Mouse (Mus musculus) myocyte (in vitro differentiated cells): ENCODE results near the gene Dgkg.

Experiments used
- CEBPB ChIP-seq: IDR thresholded peaks from 2 replicates; pipeline ENCODE4 v1.6.1; 2011; ENCODE audit warnings: mild to moderate bottlenecking, moderate library complexity; ENCODE audit not compliant: poor library complexity, insufficient read depth, severe bottlenecking
- E2F4 ChIP-seq: IDR thresholded peaks from one replicate; pipeline ENCODE4 v1.6.1; 2011; ENCODE audit warnings: mild to moderate bottlenecking, control low read depth, moderate library complexity; ENCODE audit not compliant: insufficient read depth
- MAX ChIP-seq: IDR thresholded peaks from one replicate; pipeline ENCODE4 v1.6.1; 2011; ENCODE audit warnings: low read depth, mild to moderate bottlenecking, control low read depth
- MYOD1 ChIP-seq, 3 experiments: IDR thresholded peaks; one replicate each; pipeline ENCODE4 v1.6.1; 2011; ENCODE audit warnings: control low read depth in 2 of 3, low read depth in 2 of 3, mild to moderate bottlenecking in 2 of 3, moderate library complexity in 1 of 3; ENCODE audit not compliant: insufficient read length in 2 of 3, control insufficient read depth in 1 of 3
- MYOG ChIP-seq, 3 experiments: IDR thresholded peaks; one replicate each; pipeline ENCODE4 v1.6.1; 2011; ENCODE audit warnings: control low read depth in 2 of 3, low read depth in 2 of 3, mild to moderate bottlenecking in 2 of 3; ENCODE audit not compliant: insufficient read length in 2 of 3, control insufficient read depth in 1 of 3, insufficient read depth in 1 of 3
- POLR2A ChIP-seq: IDR thresholded peaks from one replicate; pipeline ENCODE4 v1.6.1; 2011; ENCODE audit warnings: low read depth, mild to moderate bottlenecking, control low read depth, moderate library complexity; ENCODE audit not compliant: insufficient read length
- POLR2AphosphoS2 ChIP-seq: IDR thresholded peaks from one replicate; pipeline ENCODE4 v1.6.1; 2011; ENCODE audit warnings: low read depth, control low read depth; ENCODE audit not compliant: insufficient read length
- SRF ChIP-seq: IDR thresholded peaks from one replicate; pipeline ENCODE4 v1.6.1; 2011; ENCODE audit warnings: low read depth; ENCODE audit not compliant: control insufficient read depth, insufficient read length
- TCF12 ChIP-seq: IDR thresholded peaks from one replicate; pipeline ENCODE4 v1.6.1; 2011; ENCODE audit warnings: mild to moderate bottlenecking, control low read depth; ENCODE audit not compliant: poor library complexity, insufficient read depth, severe bottlenecking
- TCF3 ChIP-seq: IDR thresholded peaks from one replicate; pipeline ENCODE4 v1.6.1; 2011; ENCODE audit warnings: low read depth, control low read depth; ENCODE audit not compliant: insufficient read length
- USF1 ChIP-seq: IDR thresholded peaks from one replicate; pipeline ENCODE4 v1.6.1; 2011; ENCODE audit warnings: low read depth, mild to moderate bottlenecking, control low read depth, moderate library complexity

- TF ChIP-seq MYOD1 (IDR thresholded peaks at IDR 0.05; ENCODE audit: control insufficient read depth in 1 of 3, insufficient read length in 2 of 3, low read depth in 2 of 3) (no peak), E2F4 (no peak), MYOG (IDR thresholded peaks at IDR 0.05; ENCODE audit: control insufficient read depth in 1 of 3, insufficient read depth in 1 of 3, insufficient read length in 2 of 3, low read depth in 2 of 3) (no peak), TCF12 (no peak), CEBPB (no peak), POLR2AphosphoS2 (no peak), POLR2A (no peak), TCF3 (no peak), USF1 (no peak), MAX (no peak), SRF (no peak)
Measured at GRCm38 (mm10) chr16:22517431-22518384, 139.3 kb downstream of the Dgkg start.
